Mouse (Mus musculus) activated CD4-positive, CD25-positive, alpha-beta regulatory T cell, adult 4 months (primary cell): ENCODE measurements around the gene Klhl3. TPM values are rescaled to one million over a fixed set of nuclear protein-coding genes. Genes with fewer than 3 reads are reported as not detected.

Source experiments
- ATAC-seq: one replicate; pipeline ENCODE4 v1.8.0; 2017
- polyA plus RNA-seq, 2 experiments: library from polyadenylated mRNA; unstranded; fragments of 100-300 nt; shearing (Covaris generic); gene quantifications; one replicate each; pipeline ENCODE4 v1.2.1; 2017

Klhl3 gene
- polyA plus RNA-seq, 2 experiments from 2014 or later: 7.0 to 9.8 TPM

- no peak for ATAC-seq
Observed at GRCm38 (mm10) chr13:58066496-58067389, 46.6 kb downstream of the Klhl3 start.

GRCm38 (mm10) chr13:58066081-58066495, 47.3 kb downstream of the Klhl3 start:
- ATAC-seq: no peak

- no peak for ATAC-seq
Observed at GRCm38 (mm10) chr13:58065316-58065715, 48.1 kb downstream of the Klhl3 start.

- ATAC-seq: no peak
Observed at GRCm38 (mm10) chr13:58057953-58058870, 55.2 kb downstream of the Klhl3 start.

- no peak for ATAC-seq
Observed at GRCm38 (mm10) chr13:58056618-58057017, 56.8 kb downstream of the Klhl3 start.

GRCm38 (mm10) chr13:58053628-58054027, 59.8 kb downstream of the Klhl3 start:
- ATAC-seq: no peak

- no peak for ATAC-seq
Observed at GRCm38 (mm10) chr13:58051654-58052053, 61.7 kb downstream of the Klhl3 start.

GRCm38 (mm10) chr13:58051251-58051650, 62.1 kb downstream of the Klhl3 start:
- ATAC-seq: no peak

- no peak for ATAC-seq
Observed at GRCm38 (mm10) chr13:58049121-58049520, 64.3 kb downstream of the Klhl3 start.

- peak; percentile 28 for ATAC-seq
Observed at GRCm38 (mm10) chr13:58048076-58048475, 65.3 kb downstream of the Klhl3 start.

GRCm38 (mm10) chr13:58046178-58046577, 67.2 kb downstream of the Klhl3 start:
- ATAC-seq: no peak

GRCm38 (mm10) chr13:58045278-58045677, 68.1 kb downstream of the Klhl3 start:
- ATAC-seq: no peak

GRCm38 (mm10) chr13:58043278-58043677, 70.1 kb downstream of the Klhl3 start:
- ATAC-seq: no peak

- no peak for ATAC-seq
Observed at GRCm38 (mm10) chr13:58040112-58040511, 73.3 kb downstream of the Klhl3 start.

- ATAC-seq: no peak
Observed at GRCm38 (mm10) chr13:58037506-58037905, 75.9 kb downstream of the Klhl3 start.

- ATAC-seq: no peak
Observed at GRCm38 (mm10) chr13:58035470-58036156, 77.8 kb downstream of the Klhl3 start.

GRCm38 (mm10) chr13:58034985-58035384, 78.4 kb downstream of the Klhl3 start:
- no peak for ATAC-seq

GRCm38 (mm10) chr13:58034507-58034906, 78.9 kb downstream of the Klhl3 start:
- no peak for ATAC-seq

GRCm38 (mm10) chr13:58031755-58032154, 81.6 kb downstream of the Klhl3 start:
- ATAC-seq: no peak

- no peak for ATAC-seq
Observed at GRCm38 (mm10) chr13:58027115-58027514, 86.3 kb downstream of the Klhl3 start.

GRCm38 (mm10) chr13:58025701-58026414, 87.5 kb downstream of the Klhl3 start:
- no peak for ATAC-seq
